Mouse (Mus musculus) megakaryocyte-erythroid progenitor cell, adult 5-6 weeks (primary cell): ENCODE results near the gene Twf2. TPM values are rescaled to one million over a fixed set of nuclear protein-coding genes. Genes with fewer than 3 reads are reported as not detected.
"Not testable (repeated sequence)": the region's sequence is repeated elsewhere in the genome, so short reads cannot be mapped to it uniquely, and the experiment has no call there.

Source experiments
- ATAC-seq: replicated peaks from 2 replicates; pipeline ENCODE4 v1.8.0; 2016; ENCODE audit warnings: mild to moderate bottlenecking, inconsistent platforms; ENCODE audit not compliant: severe bottlenecking, poor library complexity, low FRiP score, low TSS enrichment
- total RNA-seq, 2 experiments: library from RNA; stranded (forward) in 1 of 2; stranded (reverse) in 1 of 2; fragments of 200-1000, 215-1000 nt in 1 of 2; fragments of >200 nt in 1 of 2; fragmentation: Nextera tagmentation in 1 of 2; gene quantifications; 2 replicates each; pipeline ENCODE4 v1.2.3; 2014 to 2017

Twf2 gene
- 11.4 and 15.5 TPM in 2 replicates for total RNA-seq (2014; fragmentation: Nextera tagmentation)
- 13.7 and 19.8 TPM in 2 replicates for total RNA-seq (2017)

- peak; percentile 77 for ATAC-seq
Measured at GRCm38 (mm10) chr9:106202819-106203636, at the start of gene Twf2. TSS of gene Twf2 (plus strand) at chr9:106203108.

GRCm38 (mm10) chr9:106154106-106154505, 48.8 kb upstream of the Twf2 start:
- ATAC-seq, result no peak

GRCm38 (mm10) chr9:106156419-106156818, 46.5 kb upstream of the Twf2 start:
- ATAC-seq, result peak; percentile 40; the same call in 1 of the 2 replicates

- ATAC-seq, result no peak
Measured at GRCm38 (mm10) chr9:106156921-106157622, 45.8 kb upstream of the Twf2 start.

GRCm38 (mm10) chr9:106157623-106157925, 45.3 kb upstream of the Twf2 start:
- no peak for ATAC-seq

GRCm38 (mm10) chr9:106158037-106158491, 44.8 kb upstream of the Twf2 start, which contains the start of gene Glyctk:
TSS of gene Glyctk (minus strand) at chr9:106158138.
- ATAC-seq, result no peak

GRCm38 (mm10) chr9:106159237-106159636, 43.7 kb upstream of the Twf2 start:
- ATAC-seq, result no peak

GRCm38 (mm10) chr9:106159784-106160301, 43.1 kb upstream of the Twf2 start:
- peak; percentile 69 for ATAC-seq

- ATAC-seq, result no peak; the same call in 1 of the 2 replicates
Measured at GRCm38 (mm10) chr9:106160426-106160825, 42.5 kb upstream of the Twf2 start.

- no peak for ATAC-seq
Measured at GRCm38 (mm10) chr9:106166709-106167108, 36.2 kb upstream of the Twf2 start.

- no peak for ATAC-seq
Measured at GRCm38 (mm10) chr9:106167241-106167640, 35.7 kb upstream of the Twf2 start.

- ATAC-seq, result no peak
Measured at GRCm38 (mm10) chr9:106167703-106168102, 35.2 kb upstream of the Twf2 start.

- not testable (repeated sequence) for ATAC-seq
Measured at GRCm38 (mm10) chr9:106169006-106169405, 33.9 kb upstream of the Twf2 start.

- ATAC-seq, result no peak
Measured at GRCm38 (mm10) chr9:106169917-106170316, 33.0 kb upstream of the Twf2 start.

- peak; percentile 71 for ATAC-seq
Measured at GRCm38 (mm10) chr9:106170556-106171345, 32.2 kb upstream of the Twf2 start, which contains the start of gene Wdr82. TSS of gene Wdr82 (plus strand) at chr9:106170928.

GRCm38 (mm10) chr9:106171346-106172158, 31.4 kb upstream of the Twf2 start:
- peak; percentile 29 for ATAC-seq

- no peak for ATAC-seq
Measured at GRCm38 (mm10) chr9:106172527-106172926, 30.4 kb upstream of the Twf2 start.

GRCm38 (mm10) chr9:106173363-106173762, 29.5 kb upstream of the Twf2 start:
- no peak for ATAC-seq
